Mouse (Mus musculus) forebrain, embryonic 16.5 days (tissue): ENCODE data around the gene 4932414N04Rik. TPM values are rescaled to one million over a fixed set of nuclear protein-coding genes. Genes with fewer than 3 reads are reported as not detected.
"Not testable (repeated sequence)": the region's sequence is repeated elsewhere in the genome, so short reads cannot be mapped to it uniquely, and the experiment has no call there.

Experiments
- ATAC-seq: fragments of 200-750 bp; cut with Nextera tagmentation; 2 replicates; pipeline ENCODE4 v1.8.0; 2017; ENCODE audit warnings: mild to moderate bottlenecking, moderate library complexity
- H3K27ac ChIP-seq: fragments of 300-500 bp; sonication (generic); 2 replicates; pipeline ENCODE4 v1.5.1; 2014; ENCODE audit warnings: low read length, control low read depth
- H3K27me3 ChIP-seq: fragments of 300-500 bp; sonication (generic); replicated peaks from 2 replicates; pipeline ENCODE4 v1.6.1; 2014; ENCODE audit warnings: low read length; ENCODE audit not compliant: control insufficient read depth, insufficient read depth
- H3K36me3 ChIP-seq: fragments of 300-500 bp; sonication (generic); 2 replicates; pipeline ENCODE4 v1.6.1; 2014; ENCODE audit not compliant: control insufficient read depth, insufficient read depth
- H3K4me1 ChIP-seq: fragments of 300-500 bp; sonication (generic); replicated peaks from 2 replicates; pipeline ENCODE4 v1.6.1; 2014; ENCODE audit warnings: low read length; ENCODE audit not compliant: control insufficient read depth, insufficient read depth
- H3K4me2 ChIP-seq: fragments of 300-500 bp; sonication (generic); 2 replicates; pipeline ENCODE4 v1.6.1; 2014; ENCODE audit warnings: mild to moderate bottlenecking, low read length, control low read depth
- H3K4me3 ChIP-seq: fragments of 300-500 bp; sonication (generic); replicated peaks from 2 replicates; pipeline ENCODE4 v1.5.1; 2014; ENCODE audit warnings: mild to moderate bottlenecking, low read length, control low read depth
- H3K9ac ChIP-seq: fragments of 300-500 bp; sonication (generic); replicated peaks from 2 replicates; pipeline ENCODE4 v1.6.1; 2014; ENCODE audit warnings: low read depth, low read length, control low read depth
- H3K9me3 ChIP-seq: fragments of 300-500 bp; sonication (generic); 2 replicates; pipeline ENCODE4 v1.6.1; 2016; ENCODE audit warnings: low read length; ENCODE audit not compliant: control insufficient read depth
- WGBS: fragments of 180-500 bp; shearing (Covaris S2); extraction: QIAGEN DNeasy Blood & Tissue Kit; methylation state at CpG from one replicate; pipeline ENCODE4 v1.1.7; 2014; 5-methylcytosine and 5-hydroxymethylcytosine counted together
- polyA plus RNA-seq: library from polyadenylated mRNA; unstranded; fragments of >200 nt; fragmentation: Nextera tagmentation; extraction: Ambion mirVana; gene quantifications from 2 replicates; pipeline ENCODE4 v1.2.1, GENCODE M21; 2015

4932414N04Rik gene
- polyA plus RNA-seq, 1 experiment from 2014 or later: not detected

GRCm38 (mm10) chr2:68782268-68783132, 126.2 kb downstream of the 4932414N04Rik start:
- no peaks in the 10 kb centered on the region for H3K27me3 ChIP-seq
- H3K4me2 ChIP-seq: no peak overlapping the region
- no peak overlapping the region for H3K27ac ChIP-seq
- H3K9ac ChIP-seq: no peak overlapping the region
- WGBS: 60% methylated on average over 16 of the region's 16 CpGs
- H3K36me3 ChIP-seq: no peaks in the 10 kb centered on the region
- ATAC-seq: no peak
- H3K9me3 ChIP-seq: no peaks in the 10 kb centered on the region
- no peaks in the 10 kb centered on the region for H3K4me1 ChIP-seq
- H3K4me3 ChIP-seq: no peak overlapping the region

DNA sequence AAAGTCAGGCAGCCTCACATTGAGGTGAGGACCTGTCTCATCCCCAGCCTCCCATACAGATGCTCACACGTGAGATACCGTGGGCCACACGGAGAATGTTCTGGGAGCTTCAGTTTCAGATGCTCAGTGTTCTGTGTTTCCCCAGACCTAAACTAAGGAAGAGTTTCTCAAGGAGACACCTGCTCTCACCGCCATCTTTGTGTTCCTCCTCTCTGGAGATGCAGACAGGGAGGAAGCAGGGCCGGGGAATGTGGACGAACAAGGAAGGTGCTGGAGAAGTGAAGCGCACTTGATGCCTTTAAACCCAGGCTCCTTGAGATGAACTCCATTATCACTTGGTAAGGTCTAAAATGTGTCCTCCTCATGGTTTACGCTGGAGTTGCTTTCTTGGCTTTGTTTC, 127.4 kb downstream of the 4932414N04Rik start:
- ATAC-seq, H3K9ac ChIP-seq: not testable (repeated sequence)
- WGBS: 89% methylated on average over 8 of the region's 8 CpGs

GRCm38 (mm10) chr2:68784710-68785427, 128.6 kb downstream of the 4932414N04Rik start:
- Histone ChIP-seq H3K4me3 (no peak overlapping the region), H3K36me3 (no peaks in the 10 kb centered on the region), H3K9me3 (no peaks in the 10 kb centered on the region), H3K27me3 (no peaks in the 10 kb centered on the region), H3K4me1 (no peaks in the 10 kb centered on the region), H3K4me2 (no peak overlapping the region), H3K27ac (no peak overlapping the region), H3K9ac (no peak overlapping the region)
- peak; percentile 94 for ATAC-seq
- 33% methylated on average over 5 of the region's 5 CpGs for WGBS

More for the DNA sequence above, 127.4 kb downstream of the 4932414N04Rik start:
- H3K27ac ChIP-seq, H3K36me3 ChIP-seq, H3K4me3 ChIP-seq, H3K4me1 ChIP-seq, H3K9me3 ChIP-seq, H3K27me3 ChIP-seq, H3K4me2 ChIP-seq: not testable (repeated sequence)

- Histone ChIP-seq H3K27me3 (no peaks in the 10 kb centered on the region), H3K9ac (no peak overlapping the region), H3K4me1 (no peaks in the 10 kb centered on the region), H3K4me3 (no peak overlapping the region), H3K9me3 (no peaks in the 10 kb centered on the region), H3K27ac (no peak overlapping the region), H3K4me2 (no peak overlapping the region), H3K36me3 (no peaks in the 10 kb centered on the region)
- ATAC-seq: no peak
- WGBS: 65% methylated on average over 3 of the region's 3 CpGs
Measured at GRCm38 (mm10) chr2:68787161-68787675, 130.9 kb downstream of the 4932414N04Rik start.

DNA sequence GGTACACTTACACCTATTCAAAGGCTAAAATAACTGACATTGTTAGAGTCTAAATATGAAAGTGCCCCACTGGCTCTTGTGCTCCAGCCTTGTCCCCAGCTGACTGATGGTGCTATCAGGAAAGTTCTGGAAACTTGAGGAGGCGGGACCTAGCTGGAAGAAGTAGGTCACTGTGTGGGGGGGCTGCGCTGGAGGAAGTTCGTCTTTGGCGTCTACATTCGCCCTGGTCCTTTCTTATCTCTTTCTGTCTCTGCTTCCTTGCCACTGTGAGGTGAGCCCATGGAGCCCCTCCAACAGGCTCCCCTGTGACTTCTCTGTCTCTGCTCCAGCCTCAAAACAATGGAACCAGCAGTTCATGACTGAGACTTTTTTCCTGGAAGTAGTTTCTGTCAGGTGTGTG, 136.0 kb downstream of the 4932414N04Rik start:
- H3K9ac ChIP-seq: no peak overlapping the region
- no peak for ATAC-seq
- no peak overlapping the region for H3K4me2 ChIP-seq
- no peaks in the 10 kb centered on the region for H3K27me3 ChIP-seq
- H3K9me3 ChIP-seq: no peaks in the 10 kb centered on the region
- peaks cover 15% of the 10 kb centered on the region for H3K4me1 ChIP-seq
- H3K4me3 ChIP-seq: no peak overlapping the region
- no peak overlapping the region for H3K27ac ChIP-seq
- WGBS: 90% methylated on average over 5 of the region's 5 CpGs
- H3K36me3 ChIP-seq: no peaks in the 10 kb centered on the region

DNA sequence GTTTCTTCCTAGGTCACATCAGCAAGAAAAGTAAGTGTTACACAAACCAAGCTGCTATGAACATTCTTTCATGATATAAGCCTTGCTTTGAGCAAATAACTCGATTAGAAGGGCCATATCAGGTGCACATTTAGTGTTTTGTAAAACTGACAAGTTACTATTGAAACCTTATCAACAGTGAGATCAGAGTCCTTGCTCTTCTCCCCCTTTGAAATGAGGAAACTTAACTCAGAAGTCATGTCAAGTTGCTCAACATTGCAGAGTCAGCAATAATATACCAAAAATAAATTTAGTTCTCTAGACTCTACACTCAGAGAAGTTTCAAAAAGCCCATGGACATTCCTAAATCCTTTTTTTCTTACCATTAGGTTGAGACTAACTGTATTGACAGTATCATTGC, 137.2 kb downstream of the 4932414N04Rik start:
- no peak overlapping the region for H3K9ac ChIP-seq
- H3K9me3 ChIP-seq: no peaks in the 10 kb centered on the region
- ATAC-seq: no peak
- WGBS: 64% methylated on average over 1 of the region's 1 CpGs
- no peak overlapping the region for H3K4me3 ChIP-seq
- no peak overlapping the region for H3K27ac ChIP-seq
- H3K36me3 ChIP-seq: no peaks in the 10 kb centered on the region
- no peaks in the 10 kb centered on the region for H3K27me3 ChIP-seq
- peaks cover 15% of the 10 kb centered on the region for H3K4me1 ChIP-seq
- no peak overlapping the region for H3K4me2 ChIP-seq

- H3K36me3 ChIP-seq: no peaks in the 10 kb centered on the region
- no peak overlapping the region for H3K4me3 ChIP-seq
- peak; percentile 29 for ATAC-seq
- peak overlapping the region; percentile 43 for H3K4me2 ChIP-seq
- no peak overlapping the region for H3K27ac ChIP-seq
- H3K27me3 ChIP-seq: no peaks in the 10 kb centered on the region
- WGBS: 38% methylated on average over 5 of the region's 5 CpGs
- H3K4me1 ChIP-seq: peaks cover 15% of the 10 kb centered on the region
- H3K9ac ChIP-seq: no peak overlapping the region
- no peaks in the 10 kb centered on the region for H3K9me3 ChIP-seq
Measured at GRCm38 (mm10) chr2:68794181-68794580, 137.9 kb downstream of the 4932414N04Rik start.

- ATAC-seq: peak; percentile 79
- 9% methylated on average over 9 of the region's 9 CpGs for WGBS
- Histone ChIP-seq H3K36me3 (no peaks in the 10 kb centered on the region), H3K4me2 (peak overlapping the region; percentile 43), H3K4me3 (peak overlapping the region; percentile 10; the same call in 1 of the 2 replicates), H3K27me3 (no peaks in the 10 kb centered on the region), H3K27ac (peak overlapping the region; percentile 51), H3K9me3 (no peaks in the 10 kb centered on the region), H3K4me1 (peaks cover 15% of the 10 kb centered on the region), H3K9ac (no peak overlapping the region; the same call in 1 of the 2 replicates)
Measured at GRCm38 (mm10) chr2:68794616-68795015, 138.3 kb downstream of the 4932414N04Rik start.

GRCm38 (mm10) chr2:68796011-68796775, 139.9 kb downstream of the 4932414N04Rik start:
- H3K4me3 ChIP-seq: no peak overlapping the region
- no peak overlapping the region for H3K9ac ChIP-seq
- H3K4me1 ChIP-seq: peaks cover 25% of the 10 kb centered on the region
- ATAC-seq: no peak
- H3K27ac ChIP-seq: no peak overlapping the region
- no peaks in the 10 kb centered on the region for H3K27me3 ChIP-seq
- WGBS: 77% methylated on average over 10 of the region's 10 CpGs
- H3K4me2 ChIP-seq: no peak overlapping the region
- H3K9me3 ChIP-seq: no peaks in the 10 kb centered on the region
- H3K36me3 ChIP-seq: no peaks in the 10 kb centered on the region
